Mouse (Mus musculus) limb, embryonic 14.5 days (tissue): ENCODE results near the gene Fam83f. TPM values are rescaled to one million over a fixed set of nuclear protein-coding genes. Genes with fewer than 3 reads are reported as not detected.
"Not testable (repeated sequence)": the region's sequence is repeated elsewhere in the genome, so short reads cannot be mapped to it uniquely, and the experiment has no call there.

Experiments used
- ATAC-seq: fragments of 200-750 bp; cut with Nextera tagmentation; 2 replicates; pipeline ENCODE4 v1.8.0; 2017; ENCODE audit warnings: low read depth, moderate number of reproducible peaks, moderate TSS enrichment; ENCODE audit not compliant: low FRiP score
- DNase-seq: peaks from one replicate; pipeline ENCODE4 v3.0.0-alpha.2; 2015; ENCODE audit warnings: low spot score
- H3K27ac ChIP-seq: fragments of 300-500 bp; sonication (generic); replicated peaks from 2 replicates; pipeline ENCODE4 v1.5.1; 2014; ENCODE audit warnings: low read depth, mild to moderate bottlenecking, low read length, moderate library complexity, mixed read lengths
- H3K27me3 ChIP-seq: fragments of 300-500 bp; sonication (generic); 2 replicates; pipeline ENCODE4 v1.6.1; 2014; ENCODE audit warnings: low read length, mixed read lengths; ENCODE audit not compliant: control insufficient read depth, insufficient read depth
- H3K36me3 ChIP-seq: fragments of 300-500 bp; sonication (generic); 2 replicates; pipeline ENCODE4 v1.6.1; 2014; ENCODE audit warnings: mild to moderate bottlenecking, low read length, moderate library complexity, mixed read lengths; ENCODE audit not compliant: control insufficient read depth, insufficient read depth
- H3K4me1 ChIP-seq: fragments of 300-500 bp; sonication (generic); 2 replicates; pipeline ENCODE4 v1.6.1; 2014; ENCODE audit warnings: antibody characterized with exemption, low read length, mixed read lengths; ENCODE audit not compliant: control insufficient read depth, insufficient read depth
- H3K4me2 ChIP-seq: fragments of 300-500 bp; sonication (generic); replicated peaks from 2 replicates; pipeline ENCODE4 v1.6.1; 2014; ENCODE audit warnings: low read depth, mild to moderate bottlenecking, low read length, moderate library complexity; ENCODE audit not compliant: severe bottlenecking
- H3K4me3 ChIP-seq: fragments of 300-500 bp; sonication (generic); replicated peaks from 2 replicates; pipeline ENCODE4 v1.5.1; 2014; ENCODE audit warnings: low read length
- H3K9ac ChIP-seq: fragments of 300-500 bp; sonication (generic); 2 replicates; pipeline ENCODE4 v1.6.1; 2014; ENCODE audit warnings: mild to moderate bottlenecking, low read depth, low read length, moderate library complexity; ENCODE audit not compliant: severe bottlenecking
- H3K9me3 ChIP-seq: fragments of 300-500 bp; sonication (generic); 2 replicates; pipeline ENCODE4 v1.6.1; 2016; ENCODE audit warnings: low read length; ENCODE audit not compliant: control insufficient read depth
- POLR2A ChIP-seq: fragments of 200-500 bp; IDR thresholded peaks from 2 replicates; pipeline ENCODE4 v1.8.0; 2012; ENCODE audit warnings: inconsistent platforms, mild to moderate bottlenecking, moderate library complexity, borderline replicate concordance; ENCODE audit not compliant: insufficient read depth, insufficient read length; ENCODE audit errors: extremely low read depth
- WGBS: fragments of 180-500 bp; shearing (Covaris S2); extraction: QIAGEN DNeasy Blood & Tissue Kit; methylation state at CpG from one replicate; pipeline ENCODE4 v1.1.7; 2014; 5-methylcytosine and 5-hydroxymethylcytosine counted together
- polyA plus RNA-seq, 2 experiments: library from polyadenylated mRNA; depleted of rRNA in 1 of 2; stranded (reverse) in 1 of 2; unstranded in 1 of 2; fragments of >200 nt; fragmentation: Nextera tagmentation in 1 of 2; extraction: Ambion mirVana in 1 of 2; gene quantifications; 2 replicates each; pipeline versions ENCODE4 v1.2.1 to v1.2.3; 2012 to 2014

Fam83f gene
- polyA plus RNA-seq, 2 experiments = 1.7 to 3.7 TPM

- WGBS = 86% methylated on average over 2 of the region's 2 CpGs
- no peak overlapping the region for H3K4me3 ChIP-seq
- H3K27ac ChIP-seq = no peak overlapping the region
- no peak overlapping the region for H3K9ac ChIP-seq
- no peak overlapping the region for H3K4me2 ChIP-seq
- DNase-seq (no peak), ATAC-seq (no peak)
- no peak for TF ChIP-seq POLR2A
- H3K27me3 ChIP-seq = no peaks in the 10 kb centered on the region
- H3K9me3 ChIP-seq = no peaks in the 10 kb centered on the region
- H3K36me3 ChIP-seq = no peaks in the 10 kb centered on the region
- H3K4me1 ChIP-seq = peaks cover 3% of the 10 kb centered on the region; the same call in 1 of the 2 replicates
Observed at GRCm38 (mm10) chr15:80729477-80729876, 57.8 kb downstream of the Fam83f start.

GRCm38 (mm10) chr15:80731043-80731442 lies 59.4 kb downstream of the Fam83f start:
- Histone ChIP-seq H3K27me3 (no peaks in the 10 kb centered on the region), H3K36me3 (no peaks in the 10 kb centered on the region), H3K27ac (no peak overlapping the region), H3K9ac (no peak overlapping the region), H3K4me1 (peaks cover 3% of the 10 kb centered on the region; the same call in 1 of the 2 replicates), H3K4me2 (no peak overlapping the region), H3K9me3 (no peaks in the 10 kb centered on the region), H3K4me3 (no peak overlapping the region)
- TF ChIP-seq POLR2A = no peak
- no peak for ATAC-seq
- WGBS = 88% methylated on average over 1 of the region's 1 CpGs
- no peak for DNase-seq

GRCm38 (mm10) chr15:80731511-80731910 lies 59.9 kb downstream of the Fam83f start:
- no peaks in the 10 kb centered on the region for H3K27me3 ChIP-seq
- no peak overlapping the region for H3K9ac ChIP-seq
- 84% methylated on average over 3 of the region's 3 CpGs for whole genome bisulfite sequencing
- no peak overlapping the region for H3K27ac ChIP-seq
- no peak for TF ChIP-seq POLR2A
- H3K4me2 ChIP-seq = no peak overlapping the region
- H3K9me3 ChIP-seq = no peaks in the 10 kb centered on the region
- H3K4me1 ChIP-seq = peaks cover 3% of the 10 kb centered on the region; the same call in 1 of the 2 replicates
- H3K36me3 ChIP-seq = no peaks in the 10 kb centered on the region
- DNase-seq = no peak
- no peak overlapping the region for H3K4me3 ChIP-seq
- ATAC-seq = no peak

GRCm38 (mm10) chr15:80732266-80733030 lies 60.8 kb downstream of the Fam83f start:
- 47% methylated on average over 4 of the region's 4 CpGs for WGBS
- ATAC-seq (no peak), DNase-seq (no peak)
- Histone ChIP-seq H3K27me3 (no peaks in the 10 kb centered on the region), H3K27ac (no peak overlapping the region), H3K4me2 (no peak overlapping the region), H3K36me3 (no peaks in the 10 kb centered on the region), H3K4me1 (peaks cover 3% of the 10 kb centered on the region; the same call in 1 of the 2 replicates), H3K9ac (no peak overlapping the region; the same call in 1 of the 2 replicates), H3K9me3 (no peaks in the 10 kb centered on the region), H3K4me3 (no peak overlapping the region)
- no peak for TF ChIP-seq POLR2A

- DNase-seq (no peak), ATAC-seq (no peak)
- Histone ChIP-seq H3K9ac (no peak overlapping the region), H3K4me1 (peaks cover 3% of the 10 kb centered on the region; the same call in 1 of the 2 replicates), H3K4me3 (no peak overlapping the region), H3K9me3 (no peaks in the 10 kb centered on the region), H3K27me3 (no peaks in the 10 kb centered on the region), H3K36me3 (no peaks in the 10 kb centered on the region), H3K4me2 (no peak overlapping the region), H3K27ac (no peak overlapping the region)
- 82% methylated on average over 3 of the region's 3 CpGs for WGBS
- TF ChIP-seq POLR2A = no peak
Observed at GRCm38 (mm10) chr15:80735300-80735699, 63.7 kb downstream of the Fam83f start.

- H3K27me3 ChIP-seq, H3K27ac ChIP-seq, ATAC-seq, DNase-seq, H3K9ac ChIP-seq, H3K36me3 ChIP-seq, H3K4me1 ChIP-seq, H3K9me3 ChIP-seq, H3K4me3 ChIP-seq, H3K4me2 ChIP-seq: not testable (repeated sequence)
- 90% methylated on average over 3 of the region's 4 CpGs for WGBS
Observed at GRCm38 (mm10) chr15:80735708-80736107, 64.1 kb downstream of the Fam83f start.
